Mouse (Mus musculus): ENCODE measurements at regions not wholly inside any gene's neighbourhood (a gene's known extent, or its start where the extent isn't known, plus 50 kb on each side); places are given as distances from the start of the nearest gene placed in this dataset.

DNA sequence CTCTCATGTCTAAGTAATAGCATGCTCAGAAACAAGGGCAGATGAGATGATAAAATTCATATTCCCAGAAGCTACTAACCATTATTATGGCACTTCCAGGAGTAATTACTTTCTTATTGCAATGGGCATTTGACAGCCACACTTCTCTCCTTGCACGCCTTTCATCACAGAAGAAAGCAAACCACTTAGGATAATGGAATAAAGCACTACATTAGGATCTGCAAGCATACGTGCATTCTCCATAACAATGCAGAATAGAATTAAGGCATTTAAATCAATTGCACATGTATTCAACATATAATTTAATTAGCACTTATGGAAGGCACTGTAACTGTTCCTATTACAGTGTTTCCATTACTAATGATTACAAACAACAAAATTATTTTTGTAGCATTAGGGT, 205.1 kb upstream of the Fshr start:
- no peak for TF ChIP-seq MAFK (IDR thresholded peaks at IDR 0.05; ENCODE audit: insufficient read depth, low read depth, low read length)
- TF ChIP-seq ZC3H11A (IDR thresholded peaks at IDR 0.05; ENCODE audit: borderline replicate concordance, low read depth, low read length): no peak
